Mouse (Mus musculus) liver, postnatal 0 days (tissue): ENCODE results near the gene Rhobtb3.

Experiments
- CTCF ChIP-seq: sonication (generic); IDR thresholded peaks from 2 replicates; pipeline ENCODE4 v1.5.1; 2016; ENCODE audit warnings: antibody characterized with exemption, low read depth
- EP300 ChIP-seq: IDR thresholded peaks from 2 replicates; pipeline ENCODE4 v1.6.1; 2016; ENCODE audit warnings: antibody characterized with exemption, low read depth, mild to moderate bottlenecking

DNA sequence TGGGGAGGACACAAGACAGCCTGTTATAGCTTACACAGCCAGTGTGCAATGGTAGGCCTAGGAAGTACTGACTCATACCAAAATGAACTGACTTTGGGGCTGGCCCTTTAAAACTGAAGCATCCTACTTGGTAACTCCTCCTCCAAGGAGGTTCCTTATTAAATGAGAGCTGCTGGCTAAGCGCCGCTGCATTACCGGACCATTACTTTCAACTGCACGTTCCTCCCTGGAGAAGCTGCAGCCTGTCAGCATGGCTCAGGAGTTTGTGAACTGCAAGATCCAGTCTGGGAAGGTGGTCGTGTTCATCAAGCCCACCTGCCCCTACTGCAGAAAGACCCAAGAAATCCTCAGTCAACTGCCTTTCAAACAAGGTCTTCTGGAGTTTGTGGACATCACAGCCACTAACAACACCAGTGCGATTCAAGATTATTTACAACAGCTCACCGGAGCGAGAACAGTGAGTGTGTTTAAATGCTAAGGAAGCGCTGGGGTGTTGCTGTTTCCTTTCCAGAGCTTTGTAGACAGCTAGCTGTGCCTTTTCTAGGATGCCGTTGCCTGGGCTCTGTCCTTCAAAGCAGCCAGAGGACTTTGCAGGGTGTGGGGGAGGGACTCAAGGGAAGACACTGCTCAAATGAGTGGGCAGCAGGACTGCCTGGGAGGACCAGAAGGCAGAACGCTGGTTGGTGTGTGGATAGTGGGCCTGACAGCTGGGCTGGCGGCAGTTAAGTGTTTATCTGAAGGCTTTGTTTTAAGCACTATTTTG lies 103.8 kb downstream of the Rhobtb3 start, which contains the start of gene Glrx:
- TF ChIP-seq CTCF, result no peak
- peak; percentile 24; the same call in 1 of the 2 replicates for TF ChIP-seq EP300
